Mouse (Mus musculus): ENCODE measurements around the gene Nckap5. TPM values are rescaled to one million over a fixed set of nuclear protein-coding genes. Genes with fewer than 3 reads are reported as not detected.
"Not testable (repeated sequence)": the region's sequence is repeated elsewhere in the genome, so short reads cannot be mapped to it uniquely, and the experiment has no call there.

Gene Nckap5
- polyA plus RNA-seq, 1 experiment from 2014 or later: 45.0 TPM

DNA sequence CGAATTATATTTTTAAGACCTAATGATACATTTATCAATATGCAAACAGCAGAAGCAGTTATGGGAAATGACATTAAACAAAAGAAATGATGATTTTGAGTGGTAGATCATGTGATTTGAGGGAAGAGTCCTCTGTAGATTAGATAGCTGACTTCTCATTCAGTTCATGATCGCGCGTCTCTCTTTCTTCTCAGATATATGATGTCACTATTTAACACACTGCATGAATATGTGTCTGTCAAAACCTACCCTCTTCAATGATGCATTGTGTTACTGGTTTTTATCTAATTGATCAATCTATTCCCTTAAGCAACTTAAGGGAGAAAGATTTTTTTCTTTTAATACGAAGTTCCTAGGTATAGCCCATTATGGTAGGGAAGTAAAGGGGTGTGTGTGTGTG is 787.7 kb downstream of the Nckap5 start:
- no peak overlapping the region for H3K27ac ChIP-seq (ENCODE audit: low read length)
- 94% methylated on average over 5 of the region's 5 CpGs for WGBS
- no peak for ATAC-seq (ENCODE audit: low read depth)
- no peaks in the 10 kb centered on the region for H3K27me3 ChIP-seq (ENCODE audit: control insufficient read depth, insufficient read depth, low read depth, low read length)
- H3K4me2 ChIP-seq (ENCODE audit: low read depth, low read length): no peak overlapping the region
- no peaks in the 10 kb centered on the region for H3K9me3 ChIP-seq (ENCODE audit: control insufficient read depth, low read length)
- H3K36me3 ChIP-seq (ENCODE audit: control insufficient read depth, insufficient read depth, low read length): no peaks in the 10 kb centered on the region
- no peak overlapping the region for H3K4me3 ChIP-seq (ENCODE audit: low read length)
- no peaks in the 10 kb centered on the region for H3K4me1 ChIP-seq (replicated peaks; ENCODE audit: control insufficient read depth, insufficient read depth, low read length)
- no peak overlapping the region for H3K9ac ChIP-seq (ENCODE audit: low read length)

DNA sequence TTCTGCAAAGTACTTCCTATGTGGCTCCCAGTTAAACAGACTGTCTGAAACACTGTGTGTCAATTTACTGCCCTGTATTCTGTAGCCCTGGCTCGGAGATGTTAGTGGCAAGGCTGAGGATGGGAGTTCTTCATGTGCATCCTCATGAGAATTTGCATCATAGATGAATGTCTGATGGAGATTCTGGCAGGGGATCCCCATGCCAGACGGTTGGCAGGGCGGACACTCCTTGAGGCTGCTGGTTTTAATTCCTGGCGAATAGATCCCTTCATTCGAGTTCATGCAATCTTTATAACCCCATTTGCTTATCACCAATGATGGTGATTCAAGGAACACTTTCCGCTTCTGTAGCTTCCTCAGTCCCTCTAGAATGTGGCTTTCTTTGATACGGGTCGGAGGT is 803.1 kb downstream of the Nckap5 start:
- no peak overlapping the region for H3K4me3 ChIP-seq (ENCODE audit: low read length)
- H3K4me2 ChIP-seq (ENCODE audit: low read depth, low read length): no peak overlapping the region
- no peak for ATAC-seq (ENCODE audit: low read depth)
- H3K4me1 ChIP-seq (replicated peaks; ENCODE audit: control insufficient read depth, insufficient read depth, low read length): no peaks in the 10 kb centered on the region
- H3K27me3 ChIP-seq (ENCODE audit: control insufficient read depth, insufficient read depth, low read depth, low read length): no peaks in the 10 kb centered on the region
- H3K27ac ChIP-seq (ENCODE audit: low read length): no peak overlapping the region
- peaks cover 22% of the 10 kb centered on the region for H3K36me3 ChIP-seq (ENCODE audit: control insufficient read depth, insufficient read depth, low read length)
- no peaks in the 10 kb centered on the region for H3K9me3 ChIP-seq (ENCODE audit: control insufficient read depth, low read length)
- 83% methylated on average over 8 of the region's 8 CpGs for WGBS
- no peak overlapping the region for H3K9ac ChIP-seq (ENCODE audit: low read length)

DNA sequence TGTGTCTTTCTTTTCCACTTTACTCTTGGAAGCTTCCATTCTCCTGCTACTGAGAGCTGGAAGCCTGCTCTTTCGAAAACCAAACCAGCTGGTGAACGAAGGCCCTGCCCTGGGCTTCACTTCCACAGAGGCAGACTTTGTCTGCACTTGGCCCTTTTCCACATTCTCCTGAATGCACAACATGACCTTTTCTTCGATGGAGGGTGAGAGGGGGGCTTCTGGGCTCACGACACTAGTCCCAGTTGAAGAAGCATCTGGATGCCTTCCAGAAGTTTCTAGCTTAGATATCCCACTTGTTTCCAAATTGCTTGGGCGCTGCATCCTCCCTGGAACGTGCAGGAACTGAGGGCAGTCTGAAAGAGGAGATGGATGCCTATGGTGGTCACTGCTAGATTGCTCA is 806.1 kb downstream of the Nckap5 start:
- ATAC-seq (ENCODE audit: low read depth): no peak
- no peaks in the 10 kb centered on the region for H3K4me1 ChIP-seq (replicated peaks; ENCODE audit: control insufficient read depth, insufficient read depth, low read length)
- no peaks in the 10 kb centered on the region for H3K27me3 ChIP-seq (ENCODE audit: control insufficient read depth, insufficient read depth, low read depth, low read length)
- H3K9ac ChIP-seq (ENCODE audit: low read length): no peak overlapping the region
- 54% methylated on average over 6 of the region's 6 CpGs for WGBS
- H3K4me2 ChIP-seq (ENCODE audit: low read depth, low read length): no peak overlapping the region
- H3K9me3 ChIP-seq (ENCODE audit: control insufficient read depth, low read length): no peaks in the 10 kb centered on the region
- H3K36me3 ChIP-seq (ENCODE audit: control insufficient read depth, insufficient read depth, low read length): peaks cover 23% of the 10 kb centered on the region
- no peak overlapping the region for H3K27ac ChIP-seq (ENCODE audit: low read length)
- no peak overlapping the region for H3K4me3 ChIP-seq (ENCODE audit: low read length)

- H3K4me2 ChIP-seq (ENCODE audit: low read depth, low read length): no peak overlapping the region
- H3K27ac ChIP-seq (ENCODE audit: low read length): no peak overlapping the region
- 27% methylated on average over 10 of the region's 10 CpGs for WGBS
- no peak for ATAC-seq (ENCODE audit: low read depth)
- H3K36me3 ChIP-seq (ENCODE audit: control insufficient read depth, insufficient read depth, low read length): peaks cover 21% of the 10 kb centered on the region
- H3K27me3 ChIP-seq (ENCODE audit: control insufficient read depth, insufficient read depth, low read depth, low read length): no peaks in the 10 kb centered on the region
- H3K4me3 ChIP-seq (ENCODE audit: low read length): no peak overlapping the region
- H3K9me3 ChIP-seq (ENCODE audit: control insufficient read depth, low read length): no peaks in the 10 kb centered on the region
- H3K4me1 ChIP-seq (replicated peaks; ENCODE audit: control insufficient read depth, insufficient read depth, low read length): no peaks in the 10 kb centered on the region
- H3K9ac ChIP-seq (ENCODE audit: low read length): no peak overlapping the region
These were observed 807.6 kb downstream of the Nckap5 start for GRCm38 (mm10) chr1:126022959-126023358.

DNA sequence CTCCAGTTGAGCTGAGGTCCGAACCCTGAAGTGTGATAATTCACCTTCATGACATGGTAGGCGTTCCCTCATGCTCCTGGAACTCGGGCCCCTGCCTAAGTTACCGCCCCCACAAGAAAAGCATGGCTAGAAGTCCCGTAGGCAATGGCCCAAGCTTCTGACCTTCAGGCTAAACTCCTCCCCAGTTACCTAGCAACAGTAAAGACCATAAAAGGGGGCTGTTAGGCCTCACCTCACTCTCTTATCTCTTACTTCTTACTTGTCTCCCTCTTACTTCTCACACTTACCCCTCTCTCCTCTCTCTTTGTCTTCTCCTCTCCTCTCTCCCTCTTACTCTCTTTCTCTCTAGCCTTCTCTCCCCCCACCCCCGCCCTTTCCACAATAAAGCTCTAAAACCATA is 811.9 kb downstream of the Nckap5 start:
- H3K27me3 ChIP-seq (ENCODE audit: control insufficient read depth, insufficient read depth, low read depth, low read length); ATAC-seq (ENCODE audit: low read depth); H3K9me3 ChIP-seq (ENCODE audit: control insufficient read depth, low read length); H3K9ac ChIP-seq (ENCODE audit: low read length); H3K27ac ChIP-seq (ENCODE audit: low read length); H3K36me3 ChIP-seq (ENCODE audit: control insufficient read depth, insufficient read depth, low read length); H3K4me2 ChIP-seq (ENCODE audit: low read depth, low read length); H3K4me3 ChIP-seq (ENCODE audit: low read length); H3K4me1 ChIP-seq (replicated peaks; ENCODE audit: control insufficient read depth, insufficient read depth, low read length): not testable (repeated sequence)
- WGBS: 50% methylated on average over 6 of the region's 6 CpGs

DNA sequence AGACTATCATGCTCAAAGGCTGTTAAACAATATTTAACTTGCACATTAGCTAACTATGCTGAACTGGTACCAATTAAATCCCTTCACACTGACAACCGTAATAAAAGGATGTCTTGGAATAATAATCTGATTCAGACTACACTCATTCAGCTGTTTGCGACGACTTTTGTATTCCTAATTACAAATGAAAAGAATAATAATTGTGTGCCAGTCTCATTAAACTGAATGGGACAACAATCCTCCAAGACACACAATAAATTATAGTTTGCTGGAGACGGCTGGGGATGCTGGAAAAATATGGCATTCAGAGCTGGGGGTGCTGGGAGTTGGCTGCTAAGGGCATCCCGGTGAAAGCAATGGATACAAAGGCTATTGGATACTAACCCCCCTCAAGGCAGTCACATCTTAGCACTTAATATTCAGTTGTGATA is 818.9 kb downstream of the Nckap5 start:
- H3K9me3 ChIP-seq (ENCODE audit: control insufficient read depth, low read length): no peaks in the 10 kb centered on the region
- no peaks in the 10 kb centered on the region for H3K27me3 ChIP-seq (ENCODE audit: control insufficient read depth, insufficient read depth, low read depth, low read length)
- no peaks in the 10 kb centered on the region for H3K4me1 ChIP-seq (replicated peaks; ENCODE audit: control insufficient read depth, insufficient read depth, low read length)
- H3K27ac ChIP-seq (ENCODE audit: low read length): no peak overlapping the region
- no peak for ATAC-seq (ENCODE audit: low read depth)
- no peak overlapping the region for H3K9ac ChIP-seq (ENCODE audit: low read length)
- H3K4me3 ChIP-seq (ENCODE audit: low read length): no peak overlapping the region
- WGBS: 85% methylated on average over 5 of the region's 5 CpGs
- no peak overlapping the region for H3K4me2 ChIP-seq (ENCODE audit: low read depth, low read length)
- H3K36me3 ChIP-seq (ENCODE audit: control insufficient read depth, insufficient read depth, low read length): peaks cover 2% of the 10 kb centered on the region; the same call in 1 of the 2 replicates

DNA sequence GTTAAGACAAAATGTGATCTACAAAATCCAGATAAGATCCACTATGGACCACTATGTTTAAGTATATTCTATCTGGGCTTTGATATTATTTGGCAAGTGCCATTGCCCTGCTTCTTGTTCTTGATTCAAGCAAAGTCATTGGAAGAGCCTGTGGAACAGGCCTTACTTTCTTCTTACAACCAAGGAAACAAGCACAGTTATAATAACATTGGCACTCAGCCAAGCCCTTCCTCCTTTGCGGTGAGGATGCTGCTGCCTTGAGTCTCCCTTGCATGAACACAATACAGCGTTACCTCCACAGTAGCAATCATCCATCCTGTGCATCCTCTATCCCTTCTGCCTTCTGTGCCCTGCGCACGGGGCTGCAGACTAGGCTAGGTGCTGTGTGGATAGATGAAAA is 823.0 kb downstream of the Nckap5 start:
- WGBS: 70% methylated on average over 4 of the region's 4 CpGs
- no peaks in the 10 kb centered on the region for H3K4me1 ChIP-seq (replicated peaks; ENCODE audit: control insufficient read depth, insufficient read depth, low read length)
- H3K9ac ChIP-seq (ENCODE audit: low read length): no peak overlapping the region
- H3K4me2 ChIP-seq (ENCODE audit: low read depth, low read length): no peak overlapping the region
- no peak overlapping the region for H3K4me3 ChIP-seq (ENCODE audit: low read length)
- ATAC-seq (ENCODE audit: low read depth): no peak
- no peaks in the 10 kb centered on the region for H3K9me3 ChIP-seq (ENCODE audit: control insufficient read depth, low read length)
- H3K27me3 ChIP-seq (ENCODE audit: control insufficient read depth, insufficient read depth, low read depth, low read length): no peaks in the 10 kb centered on the region
- no peaks in the 10 kb centered on the region for H3K36me3 ChIP-seq (ENCODE audit: control insufficient read depth, insufficient read depth, low read length)
- H3K27ac ChIP-seq (ENCODE audit: low read length): no peak overlapping the region

DNA sequence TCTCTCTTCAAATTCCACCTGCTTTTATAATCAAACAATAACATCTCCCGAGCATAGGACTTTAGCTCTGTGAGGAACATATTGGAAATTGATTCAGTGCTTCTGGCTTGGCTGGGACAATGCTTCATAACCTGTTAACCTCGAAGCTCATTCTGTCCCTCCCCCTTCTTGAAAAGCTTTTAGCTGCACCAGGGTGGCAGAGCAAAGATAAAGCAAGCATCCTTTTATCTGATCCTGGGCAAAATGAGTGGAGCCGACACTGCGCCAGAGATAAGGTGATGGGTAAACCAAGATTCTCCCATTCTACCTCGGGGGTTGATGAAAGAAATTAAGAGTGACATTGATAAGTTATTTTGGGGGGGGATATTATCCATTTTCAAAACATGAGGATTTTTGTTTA is 824.9 kb downstream of the Nckap5 start:
- no peak overlapping the region for H3K27ac ChIP-seq (ENCODE audit: low read length)
- H3K4me2 ChIP-seq (ENCODE audit: low read depth, low read length): no peak overlapping the region
- H3K27me3 ChIP-seq (ENCODE audit: control insufficient read depth, insufficient read depth, low read depth, low read length): no peaks in the 10 kb centered on the region
- no peak overlapping the region for H3K4me3 ChIP-seq (ENCODE audit: low read length)
- H3K36me3 ChIP-seq (ENCODE audit: control insufficient read depth, insufficient read depth, low read length): no peaks in the 10 kb centered on the region
- H3K9me3 ChIP-seq (ENCODE audit: control insufficient read depth, low read length): no peaks in the 10 kb centered on the region
- WGBS: 21% methylated on average over 5 of the region's 5 CpGs
- no peak overlapping the region for H3K9ac ChIP-seq (ENCODE audit: low read length)
- no peaks in the 10 kb centered on the region for H3K4me1 ChIP-seq (replicated peaks; ENCODE audit: control insufficient read depth, insufficient read depth, low read length)
- no peak for ATAC-seq (ENCODE audit: low read depth)

- H3K9me3 ChIP-seq (ENCODE audit: control insufficient read depth, low read length): no peaks in the 10 kb centered on the region
- no peak overlapping the region for H3K27ac ChIP-seq (ENCODE audit: low read length)
- no peak overlapping the region for H3K4me3 ChIP-seq (ENCODE audit: low read length)
- no peak for ATAC-seq (ENCODE audit: low read depth)
- H3K4me2 ChIP-seq (ENCODE audit: low read depth, low read length): no peak overlapping the region
- no peaks in the 10 kb centered on the region for H3K36me3 ChIP-seq (ENCODE audit: control insufficient read depth, insufficient read depth, low read length)
- H3K27me3 ChIP-seq (ENCODE audit: control insufficient read depth, insufficient read depth, low read depth, low read length): no peaks in the 10 kb centered on the region
- H3K9ac ChIP-seq (ENCODE audit: low read length): no peak overlapping the region
- no peaks in the 10 kb centered on the region for H3K4me1 ChIP-seq (replicated peaks; ENCODE audit: control insufficient read depth, insufficient read depth, low read length)
- 69% methylated on average over 3 of the region's 3 CpGs for WGBS
These were observed 834.1 kb downstream of the Nckap5 start for GRCm38 (mm10) chr1:125996540-125996939.

- H3K4me1 ChIP-seq (replicated peaks; ENCODE audit: control insufficient read depth, insufficient read depth, low read length): no peaks in the 10 kb centered on the region
- H3K27me3 ChIP-seq (ENCODE audit: control insufficient read depth, insufficient read depth, low read depth, low read length): no peaks in the 10 kb centered on the region
- H3K27ac ChIP-seq (ENCODE audit: low read length): no peak overlapping the region
- H3K4me2 ChIP-seq (ENCODE audit: low read depth, low read length): no peak overlapping the region
- no peaks in the 10 kb centered on the region for H3K36me3 ChIP-seq (ENCODE audit: control insufficient read depth, insufficient read depth, low read length)
- no peaks in the 10 kb centered on the region for H3K9me3 ChIP-seq (ENCODE audit: control insufficient read depth, low read length)
- no peak overlapping the region for H3K9ac ChIP-seq (ENCODE audit: low read length)
- ATAC-seq (ENCODE audit: low read depth): no peak
- H3K4me3 ChIP-seq (ENCODE audit: low read length): no peak overlapping the region
- 74% methylated on average over 3 of the region's 3 CpGs for WGBS
These were observed 842.8 kb downstream of the Nckap5 start for GRCm38 (mm10) chr1:125987803-125988202.
